Mouse (Mus musculus) myocyte (in vitro differentiated cells): ENCODE data around the gene Abcc12.

Experiments used
- E2F4 ChIP-seq: IDR thresholded peaks from one replicate; pipeline ENCODE4 v1.6.1; 2011; ENCODE audit warnings: mild to moderate bottlenecking, control low read depth, moderate library complexity; ENCODE audit not compliant: insufficient read depth
- MAX ChIP-seq: IDR thresholded peaks from one replicate; pipeline ENCODE4 v1.6.1; 2011; ENCODE audit warnings: low read depth, mild to moderate bottlenecking, control low read depth
- MYOD1 ChIP-seq, 3 experiments: IDR thresholded peaks; one replicate each; pipeline ENCODE4 v1.6.1; 2011; ENCODE audit warnings: control low read depth in 2 of 3, low read depth in 2 of 3, mild to moderate bottlenecking in 2 of 3, moderate library complexity in 1 of 3; ENCODE audit not compliant: insufficient read length in 2 of 3, control insufficient read depth in 1 of 3
- MYOG ChIP-seq, 3 experiments: IDR thresholded peaks; one replicate each; pipeline ENCODE4 v1.6.1; 2011; ENCODE audit warnings: control low read depth in 2 of 3, low read depth in 2 of 3, mild to moderate bottlenecking in 2 of 3; ENCODE audit not compliant: insufficient read length in 2 of 3, control insufficient read depth in 1 of 3, insufficient read depth in 1 of 3
- POLR2A ChIP-seq: IDR thresholded peaks from one replicate; pipeline ENCODE4 v1.6.1; 2011; ENCODE audit warnings: low read depth, mild to moderate bottlenecking, control low read depth, moderate library complexity; ENCODE audit not compliant: insufficient read length
- POLR2AphosphoS2 ChIP-seq: IDR thresholded peaks from one replicate; pipeline ENCODE4 v1.6.1; 2011; ENCODE audit warnings: low read depth, control low read depth; ENCODE audit not compliant: insufficient read length
- REST ChIP-seq: IDR thresholded peaks from one replicate; pipeline ENCODE4 v1.6.1; 2011; ENCODE audit warnings: mild to moderate bottlenecking, control low read depth, moderate library complexity; ENCODE audit not compliant: insufficient read depth, insufficient read length
- TCF12 ChIP-seq: IDR thresholded peaks from one replicate; pipeline ENCODE4 v1.6.1; 2011; ENCODE audit warnings: mild to moderate bottlenecking, control low read depth; ENCODE audit not compliant: poor library complexity, insufficient read depth, severe bottlenecking
- USF1 ChIP-seq: IDR thresholded peaks from one replicate; pipeline ENCODE4 v1.6.1; 2011; ENCODE audit warnings: low read depth, mild to moderate bottlenecking, control low read depth, moderate library complexity

DNA sequence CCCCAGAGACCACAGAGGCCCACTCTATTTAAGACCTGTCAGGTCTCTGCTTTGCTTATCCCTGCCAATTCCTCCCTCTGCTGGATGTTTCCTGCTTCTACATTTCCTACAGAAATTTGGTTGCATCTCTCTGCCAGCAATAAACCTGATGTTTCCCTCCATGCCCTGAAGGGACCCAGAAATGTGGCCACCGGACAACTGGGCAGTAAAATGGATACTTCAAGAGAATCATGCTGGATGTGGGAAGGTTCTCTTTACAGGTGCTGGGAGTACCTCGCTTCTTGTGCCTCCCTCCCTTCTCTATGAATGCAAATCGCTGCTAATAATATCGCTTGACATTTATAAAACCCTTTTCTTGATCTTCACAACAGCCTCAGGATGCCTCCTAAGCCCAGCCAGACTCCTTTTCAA lies 1.4 kb upstream of the Abcc12 start:
- no peak for TF ChIP-seq REST
- TF ChIP-seq MYOG (IDR thresholded peaks at IDR 0.05; ENCODE audit: control insufficient read depth in 1 of 3, insufficient read depth in 1 of 3, insufficient read length in 2 of 3, low read depth in 2 of 3), result no peak
- TF ChIP-seq MAX, result no peak
- no peak for TF ChIP-seq POLR2A
- no peak for TF ChIP-seq E2F4
- no peak for TF ChIP-seq TCF12
- TF ChIP-seq USF1, result no peak
- TF ChIP-seq POLR2AphosphoS2, result no peak
- TF ChIP-seq MYOD1 (IDR thresholded peaks at IDR 0.05; ENCODE audit: control insufficient read depth in 1 of 3, insufficient read length in 2 of 3, low read depth in 2 of 3), result no peak
